Mouse (Mus musculus) urinary bladder, adult 18-20 months (tissue): ENCODE data around the gene Gm17581.
A peak's percentile ranks its signal among the peaks of the same experiment; 100 is the strongest.
"Not testable (repeated sequence)": the region's sequence is repeated elsewhere in the genome, so short reads cannot be mapped to it uniquely, and the experiment has no call there.

Experiments
- DNase-seq, 2 experiments: peaks; one replicate each; pipeline ENCODE4 v3.0.0; 2022; ENCODE audit warnings: low spot score in 2 of 2, mixed read lengths in 2 of 2

The Gm17581 gene

GRCm38 (mm10) chr2:155737803-155738202 is 2.1 kb upstream of the Gm17581 start:
- no peak for DNase-seq

DNA sequence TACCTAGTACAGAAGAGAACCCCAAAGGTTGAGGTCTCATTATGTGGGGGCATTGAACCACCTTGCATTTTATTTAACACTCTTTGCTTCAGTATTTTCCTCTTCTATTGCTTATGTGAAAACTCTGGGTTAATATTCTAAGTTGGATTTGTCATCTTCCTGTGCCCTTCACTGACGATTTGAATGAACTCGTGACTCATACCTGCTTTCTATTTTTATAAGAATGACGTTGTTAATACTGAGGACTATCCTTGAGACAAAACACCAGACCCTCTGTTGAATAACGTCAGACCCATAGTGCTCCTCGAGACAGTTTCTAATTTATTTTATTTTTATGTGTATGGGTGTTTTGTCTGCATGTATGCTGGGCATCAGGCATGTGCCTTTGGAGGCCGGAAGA is 1.3 kb upstream of the Gm17581 start:
- DNase-seq, result no peak

- DNase-seq, result no peak
Measured at GRCm38 (mm10) chr2:155735080-155735479, 586 bp downstream of the Gm17581 start.

- DNase-seq, result peak; percentile 86 to 89
Measured at GRCm38 (mm10) chr2:155729158-155729645, 6.5 kb downstream of the Gm17581 start, which contains the start of gene Edem2. Gene Edem2, minus strand, starts transcription at chr2:155729475.

- DNase-seq, result no peak
Measured at GRCm38 (mm10) chr2:155728742-155729141, 6.9 kb downstream of the Gm17581 start.

- DNase-seq, result no peak
Measured at GRCm38 (mm10) chr2:155727764-155728395, 7.8 kb downstream of the Gm17581 start.

GRCm38 (mm10) chr2:155726302-155726701 is 9.4 kb downstream of the Gm17581 start:
- DNase-seq, result no peak

DNA sequence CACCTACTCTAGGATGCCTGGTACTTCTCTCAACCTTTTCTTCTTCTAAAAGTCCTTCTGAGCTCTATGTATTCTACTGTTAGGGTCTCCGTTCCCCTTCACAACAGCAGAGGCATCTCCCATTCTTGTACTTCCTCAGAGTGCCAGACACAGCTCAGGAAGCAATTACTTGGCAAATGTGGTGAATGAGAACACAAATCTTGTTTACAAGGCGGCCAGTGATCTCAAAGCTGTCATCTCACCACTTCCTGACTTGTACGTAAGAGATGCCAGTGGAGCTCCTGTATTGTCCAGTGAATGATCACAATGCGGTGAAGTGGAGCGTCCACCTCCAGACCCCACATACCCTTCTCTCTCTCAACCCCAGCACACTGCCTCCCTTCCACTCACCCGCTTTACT is 11.1 kb downstream of the Gm17581 start:
- no peak for DNase-seq

GRCm38 (mm10) chr2:155724036-155724435 is 11.6 kb downstream of the Gm17581 start:
- DNase-seq, result no peak

DNA sequence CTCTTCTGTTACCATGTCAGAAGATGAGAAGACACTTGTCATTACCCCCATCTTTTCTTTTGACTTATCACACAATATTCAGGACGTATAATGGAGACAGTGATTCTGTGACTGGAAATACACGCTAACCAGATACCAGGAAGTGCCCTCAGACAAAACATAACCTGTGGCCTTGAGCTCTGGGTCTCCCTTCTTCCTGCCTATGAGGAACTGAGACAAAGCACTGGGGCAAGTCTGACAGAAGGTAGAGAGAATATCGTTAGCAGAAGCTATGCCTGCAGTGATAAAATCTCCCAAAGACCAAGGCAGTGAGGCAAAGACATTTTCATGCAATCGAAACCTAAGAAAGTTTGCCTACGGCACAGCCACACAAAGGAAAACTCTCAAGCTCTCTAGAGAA is 15.1 kb downstream of the Gm17581 start:
- no peak for DNase-seq

DNA sequence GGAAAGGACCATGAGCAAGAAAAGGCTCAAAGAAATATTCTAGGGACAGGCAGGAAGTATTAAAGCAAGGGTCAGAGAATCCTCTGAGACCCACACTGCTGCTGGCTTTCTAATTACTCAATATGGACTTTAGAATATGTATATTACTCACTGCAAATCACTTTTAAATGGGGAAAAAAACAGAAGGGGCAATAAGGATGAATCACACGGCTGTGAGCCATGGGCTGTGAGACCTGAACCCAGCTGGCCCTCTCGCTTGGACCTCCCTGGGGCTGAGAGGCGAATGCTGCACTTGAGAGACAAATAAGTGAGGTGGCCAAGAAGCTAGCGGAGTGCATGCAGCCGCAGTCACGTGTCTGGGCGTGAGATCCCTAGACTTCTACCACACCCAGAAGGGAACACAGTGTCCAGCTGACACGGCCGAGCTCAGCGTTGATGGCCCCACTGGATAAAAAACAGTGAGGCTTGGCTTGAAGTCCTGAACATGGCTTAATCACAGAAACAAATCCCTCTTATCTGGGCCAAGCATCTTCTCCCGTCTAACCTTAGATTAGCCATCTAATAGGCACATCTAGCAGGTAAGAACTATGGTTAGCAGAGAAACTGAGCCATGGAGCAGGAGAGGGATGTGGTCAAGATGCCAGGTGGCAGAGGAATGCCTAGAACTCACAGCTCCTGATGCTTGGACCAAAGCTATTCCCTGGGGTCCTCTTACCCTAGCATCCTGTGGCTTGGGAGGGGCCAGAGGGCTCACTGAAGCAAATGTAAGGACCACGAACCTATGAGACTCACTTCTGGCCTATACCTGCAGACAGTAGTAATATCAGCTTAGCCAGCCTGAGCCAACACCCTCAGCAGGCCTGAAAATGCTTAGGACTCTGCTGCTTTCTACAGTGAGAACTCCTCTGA is 18.3 kb downstream of the Gm17581 start:
- peak in 1 of 2 experiments; percentile 36 for DNase-seq

DNA sequence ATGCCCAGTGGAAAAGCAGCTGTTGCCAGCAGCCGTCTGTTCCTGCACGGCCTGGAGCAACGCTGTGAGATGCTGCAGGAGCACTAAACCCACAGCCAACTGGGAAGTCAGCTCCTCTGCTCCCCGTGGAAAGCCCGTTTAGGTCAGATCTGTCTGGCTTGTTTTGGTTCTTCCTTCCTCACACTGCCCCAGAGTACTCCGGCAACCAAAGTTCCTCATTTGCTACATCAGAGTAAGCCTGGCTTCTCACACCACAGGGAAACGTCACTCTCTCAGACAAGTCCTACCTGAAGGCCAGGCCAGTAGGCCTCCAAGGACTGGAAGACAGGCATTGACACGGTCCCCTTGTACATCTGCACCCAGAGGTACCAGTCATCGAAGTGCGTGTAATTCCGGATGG is 25.1 kb downstream of the Gm17581 start:
- no peak for DNase-seq

GRCm38 (mm10) chr2:155707251-155707650 is 28.4 kb downstream of the Gm17581 start:
- DNase-seq, result no peak

- no peak for DNase-seq
Measured at GRCm38 (mm10) chr2:155703630-155704029, 32.0 kb downstream of the Gm17581 start.

DNA sequence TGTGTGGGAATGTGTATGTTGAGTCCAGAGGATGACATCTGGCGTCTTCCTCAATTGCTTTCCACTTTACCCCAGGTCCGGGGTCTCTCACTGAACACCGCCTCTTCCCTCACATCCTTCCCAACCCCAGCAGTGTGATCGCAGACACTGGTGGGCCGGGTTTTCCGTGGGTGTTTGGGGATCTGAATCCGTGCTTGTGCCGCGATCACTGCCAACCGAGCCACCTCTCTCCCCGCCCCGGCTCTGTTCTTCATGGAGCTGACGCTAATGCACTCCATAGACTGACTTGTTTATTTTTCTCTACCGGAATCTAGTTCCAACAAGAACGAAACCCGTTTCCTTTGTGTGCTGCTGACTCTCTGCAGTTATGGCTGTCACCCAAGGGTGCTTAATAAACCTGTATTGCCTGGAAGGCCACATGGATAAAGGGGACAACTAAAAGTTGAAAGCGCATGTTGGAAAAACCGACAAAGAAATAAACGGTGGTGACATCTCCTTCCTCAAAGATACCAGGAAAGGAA is 34.2 kb downstream of the Gm17581 start:
- DNase-seq, result no peak

GRCm38 (mm10) chr2:155698443-155698842 is 37.2 kb downstream of the Gm17581 start:
- DNase-seq, result not testable (repeated sequence)

GRCm38 (mm10) chr2:155696851-155697250 is 38.8 kb downstream of the Gm17581 start:
- DNase-seq, result no peak

- DNase-seq, result peak; percentile 64 to 84
Measured at GRCm38 (mm10) chr2:155696091-155696558, 39.5 kb downstream of the Gm17581 start.

GRCm38 (mm10) chr2:155695316-155695715 is 40.4 kb downstream of the Gm17581 start:
- no peak for DNase-seq

DNA sequence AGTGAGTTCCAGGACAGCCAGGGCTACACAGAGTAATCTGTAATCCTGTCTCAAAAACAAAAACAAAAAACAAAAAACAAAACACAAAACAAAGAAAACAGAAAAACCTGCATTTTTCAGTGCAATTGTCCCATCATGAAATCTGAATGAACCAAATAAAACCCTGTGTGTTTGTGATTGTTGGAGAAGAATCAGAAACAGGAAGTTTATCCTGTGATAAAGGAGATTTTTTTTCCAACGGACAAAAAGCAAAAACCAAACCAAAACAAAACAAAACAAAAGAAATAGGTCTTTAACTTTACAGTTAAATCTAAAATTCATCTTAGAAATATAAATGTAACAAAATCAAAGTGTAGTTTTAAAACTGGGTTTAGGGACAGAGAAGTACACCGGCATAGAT is 41.1 kb downstream of the Gm17581 start:
- no peak for DNase-seq

DNA sequence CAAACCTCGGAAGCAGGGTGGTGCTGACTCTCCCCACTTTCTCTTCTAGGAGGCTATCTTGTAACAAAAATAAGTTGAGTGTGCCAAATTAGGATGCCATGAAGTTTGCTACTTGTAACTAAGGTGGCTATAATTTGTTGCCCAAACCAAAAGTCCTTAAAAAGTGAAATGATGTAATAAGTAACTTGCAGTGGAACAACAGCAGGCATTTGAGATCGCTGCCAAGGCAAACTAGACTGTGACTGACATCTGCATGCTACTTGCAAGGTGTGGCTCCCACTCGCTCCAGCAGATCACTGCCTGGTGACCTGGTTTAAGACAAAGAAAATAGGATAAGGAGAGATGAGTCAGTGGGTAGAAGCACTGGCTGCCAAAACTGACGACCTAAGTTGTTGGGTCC is 42.5 kb downstream of the Gm17581 start:
- no peak for DNase-seq

DNA sequence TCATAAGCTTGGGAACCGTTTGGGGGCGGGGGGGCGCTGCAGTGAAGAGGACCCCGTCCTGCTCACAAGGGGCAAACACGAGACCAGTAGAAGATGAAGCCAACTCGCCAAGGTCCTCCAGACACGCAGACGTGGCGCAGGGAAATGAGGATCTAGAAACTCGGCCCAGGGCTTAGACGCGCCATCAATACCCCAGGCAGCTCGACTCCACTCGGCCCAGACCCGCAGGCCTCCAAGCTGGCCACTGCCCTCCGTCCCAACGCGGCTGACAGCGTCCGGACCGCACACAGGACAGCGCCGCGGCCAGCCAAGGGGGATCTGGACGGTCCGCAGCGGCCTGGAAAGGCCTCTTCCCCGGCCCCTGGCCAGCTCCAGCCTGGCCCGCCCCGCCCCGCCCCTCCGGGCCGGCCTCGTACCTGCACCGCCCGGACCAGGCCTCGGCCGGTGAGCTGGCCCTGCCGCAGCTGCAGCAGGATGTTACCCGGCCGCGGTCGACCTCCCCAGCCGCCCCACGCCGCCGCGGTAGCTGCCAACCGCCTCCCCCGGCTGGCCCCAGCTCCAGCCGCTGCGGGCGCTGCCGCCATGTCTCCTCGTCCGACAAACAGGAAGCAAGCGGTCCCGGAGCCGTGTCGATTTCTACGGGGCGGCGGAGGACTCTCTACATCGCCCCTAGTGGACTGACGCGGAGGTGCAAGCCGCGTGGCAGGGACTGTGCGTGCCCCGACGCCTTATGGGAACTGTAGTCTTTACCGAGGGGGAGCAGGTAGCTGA is 43.8 kb downstream of the Gm17581 start, which contains the start of gene Trpc4ap:
Trpc4ap (minus strand) TSS at position 662 of the 771 bp plus-strand sequence.
- peak; percentile 95 to 98 for DNase-seq
